Mouse (Mus musculus) heart, embryonic 10.5 days (tissue): Measurements from ENCODE around the gene Naglu. TPM values are rescaled to one million over a fixed set of nuclear protein-coding genes. Genes with fewer than 3 reads are reported as not detected.

Experiments used
- DNase-seq: peaks from one replicate; pipeline ENCODE4 v3.0.0-alpha.2; 2017; ENCODE audit warnings: low spot score
- H3K27ac ChIP-seq: fragments of 300-500 bp; sonication (generic); 2 replicates; pipeline ENCODE4 v1.5.1; 2016; ENCODE audit warnings: mild to moderate bottlenecking
- H3K27me3 ChIP-seq: fragments of 300-500 bp; sonication (generic); 2 replicates; pipeline ENCODE4 v1.6.1; 2016; ENCODE audit warnings: mild to moderate bottlenecking; ENCODE audit not compliant: poor library complexity, insufficient read depth, severe bottlenecking
- H3K36me3 ChIP-seq: fragments of 300-500 bp; sonication (generic); 2 replicates; pipeline ENCODE4 v1.6.1; 2016; ENCODE audit warnings: mild to moderate bottlenecking, moderate library complexity
- H3K4me1 ChIP-seq: fragments of 300-500 bp; sonication (generic); 2 replicates; pipeline ENCODE4 v1.6.1; 2016; ENCODE audit warnings: mild to moderate bottlenecking
- H3K4me3 ChIP-seq: fragments of 300-500 bp; sonication (generic); 2 replicates; pipeline ENCODE4 v1.5.1; 2016; ENCODE audit warnings: mild to moderate bottlenecking, moderate library complexity
- H3K9me3 ChIP-seq: fragments of 300-500 bp; sonication (generic); 2 replicates; pipeline ENCODE4 v1.6.1; 2016; ENCODE audit warnings: mild to moderate bottlenecking, moderate library complexity
- WGBS: fragments of 180-500 bp; shearing (Covaris S2); methylation state at CpG from one replicate; pipeline ENCODE4 v1.1.7; 2016; 5-methylcytosine and 5-hydroxymethylcytosine counted together
- polyA plus RNA-seq: library from polyadenylated mRNA; unstranded; fragments of >200 nt; fragmentation: Nextera tagmentation; extraction: Ambion mirVana; gene quantifications from 2 replicates; pipeline ENCODE4 v1.2.1, GENCODE M21; 2016

The Naglu gene
- polyA plus RNA-seq, 1 experiment from 2014 or later = 13.9 TPM

GRCm38 (mm10) chr11:101079746-101080145 lies 9.9 kb downstream of the Naglu start:
- Histone ChIP-seq H3K9me3 (no peaks in the 10 kb centered on the region), H3K36me3 (peaks cover 8% of the 10 kb centered on the region), H3K27ac (no peak overlapping the region), H3K27me3 (peaks cover 60% of the 10 kb centered on the region), H3K4me1 (peaks cover 39% of the 10 kb centered on the region), H3K4me3 (peak overlapping the region; percentile 25)
- no peak for DNase-seq
- WGBS = 2% methylated on average over 27 of the region's 27 CpGs

DNA sequence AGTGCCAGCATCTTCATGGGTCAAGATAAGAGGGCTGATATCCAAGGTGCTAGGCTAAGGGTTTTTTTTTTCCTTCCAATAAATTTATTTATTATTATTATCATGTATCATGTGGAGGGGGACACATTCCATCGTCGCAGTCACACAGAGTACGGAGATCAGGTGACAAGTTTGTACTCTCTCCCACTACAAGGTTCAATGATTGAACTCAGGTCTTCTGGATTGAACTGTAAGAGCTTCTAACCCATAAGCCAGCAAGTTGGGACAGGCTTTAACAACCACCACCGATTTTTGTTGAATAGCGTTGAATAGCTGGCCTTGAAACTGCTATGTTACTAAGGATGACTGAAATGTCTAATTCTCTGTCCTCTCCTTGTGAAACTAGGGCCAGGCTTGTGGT lies 10.6 kb downstream of the Naglu start:
- Histone ChIP-seq H3K27me3 (peaks cover 60% of the 10 kb centered on the region), H3K4me1 (peaks cover 44% of the 10 kb centered on the region), H3K4me3 (no peak overlapping the region), H3K36me3 (peaks cover 14% of the 10 kb centered on the region), H3K9me3 (no peaks in the 10 kb centered on the region), H3K27ac (no peak overlapping the region)
- DNase-seq = no peak
- WGBS = 68% methylated on average over 5 of the region's 5 CpGs

DNA sequence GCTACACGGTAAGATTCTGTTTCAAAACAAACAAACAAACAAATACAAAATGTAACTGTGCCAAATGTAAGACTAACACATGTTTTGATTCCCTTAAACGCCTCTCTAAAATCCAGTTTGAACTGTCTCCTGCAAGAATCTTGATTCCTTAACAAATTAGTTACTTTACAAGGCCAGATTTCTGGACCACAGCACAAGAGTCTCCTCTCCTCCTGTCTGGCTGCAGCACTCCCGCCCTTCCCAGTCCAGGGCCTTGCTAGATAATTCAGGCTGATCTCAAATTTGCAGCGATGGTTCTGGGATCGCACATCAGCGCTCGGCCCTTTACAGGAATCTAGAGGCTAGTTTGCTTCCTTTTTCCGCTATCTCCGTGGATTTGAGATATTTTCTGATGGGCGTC lies 11.8 kb downstream of the Naglu start:
- DNase-seq = no peak
- Histone ChIP-seq H3K27ac (peak overlapping the region; percentile 89), H3K9me3 (no peaks in the 10 kb centered on the region), H3K4me1 (peaks cover 56% of the 10 kb centered on the region), H3K4me3 (peak overlapping the region; percentile 78), H3K36me3 (peaks cover 18% of the 10 kb centered on the region), H3K27me3 (peaks cover 51% of the 10 kb centered on the region)
- 6% methylated on average over 10 of the region's 10 CpGs for WGBS

- Histone ChIP-seq H3K27ac (peak within 1 kb of the TSS; percentile 89), H3K4me1 (peaks cover 63% of the 10 kb centered on the region)
- WGBS = under 1% methylated on average over 51 of the region's 51 CpGs
Measured at GRCm38 (mm10) chr11:101082208-101083082, 12.6 kb downstream of the Naglu start, which contains the start of gene Coasy. Gene Coasy (plus strand): TSS chr11:101082565.

DNA sequence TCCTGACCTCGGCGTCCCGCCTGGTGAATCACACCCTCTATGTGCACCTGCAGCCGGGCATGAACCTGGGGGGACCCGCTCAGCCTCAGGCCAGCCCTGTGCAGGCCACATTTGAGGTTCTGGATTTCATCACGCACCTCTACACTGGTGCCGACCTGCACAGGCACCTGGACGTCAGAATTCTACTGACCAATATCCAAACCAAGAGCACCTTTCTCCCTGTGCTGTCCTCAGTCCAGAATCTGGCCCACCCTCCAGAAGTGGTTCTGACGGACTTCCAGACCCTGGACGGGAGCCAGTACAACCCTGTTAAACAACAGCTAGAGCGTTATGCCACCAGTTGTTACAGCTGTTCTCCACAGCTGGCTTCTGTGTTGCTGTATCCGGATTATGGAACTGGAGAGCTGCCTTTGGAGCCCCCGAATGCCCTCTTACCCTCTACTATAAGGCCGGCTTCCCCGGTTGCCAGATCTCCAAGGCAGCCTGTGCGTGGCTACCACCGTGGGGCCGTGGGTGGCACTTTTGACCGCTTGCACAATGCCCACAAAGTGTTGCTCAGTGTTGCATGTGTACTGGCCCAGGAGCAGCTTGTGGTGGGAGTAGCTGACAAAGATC lies 13.4 kb downstream of the Naglu start:
- H3K27me3 ChIP-seq = peaks cover 35% of the 10 kb centered on the region
- peak overlapping the region; percentile 78 for H3K4me3 ChIP-seq
- peak overlapping the region; percentile 89 for H3K27ac ChIP-seq
- H3K36me3 ChIP-seq = peaks cover 13% of the 10 kb centered on the region
- WGBS = 41% methylated on average over 19 of the region's 19 CpGs
- H3K4me1 ChIP-seq = peaks cover 70% of the 10 kb centered on the region
- DNase-seq = no peak
- no peaks in the 10 kb centered on the region for H3K9me3 ChIP-seq

More at GRCm38 (mm10) chr11:101082208-101083082, 12.6 kb downstream of the Naglu start, which contains the start of gene Coasy:
- Histone ChIP-seq H3K4me3 (peak within 1 kb of the TSS; percentile 78), H3K27me3 (peaks cover 43% of the 10 kb centered on the region), H3K36me3 (peaks cover 13% of the 10 kb centered on the region), H3K9me3 (no peaks in the 10 kb centered on the region)
- DNase-seq = peak; percentile 97

- WGBS = 83% methylated on average over 14 of the region's 14 CpGs
Measured at GRCm38 (mm10) chr11:101084246-101084645, 14.4 kb downstream of the Naglu start.

DNA sequence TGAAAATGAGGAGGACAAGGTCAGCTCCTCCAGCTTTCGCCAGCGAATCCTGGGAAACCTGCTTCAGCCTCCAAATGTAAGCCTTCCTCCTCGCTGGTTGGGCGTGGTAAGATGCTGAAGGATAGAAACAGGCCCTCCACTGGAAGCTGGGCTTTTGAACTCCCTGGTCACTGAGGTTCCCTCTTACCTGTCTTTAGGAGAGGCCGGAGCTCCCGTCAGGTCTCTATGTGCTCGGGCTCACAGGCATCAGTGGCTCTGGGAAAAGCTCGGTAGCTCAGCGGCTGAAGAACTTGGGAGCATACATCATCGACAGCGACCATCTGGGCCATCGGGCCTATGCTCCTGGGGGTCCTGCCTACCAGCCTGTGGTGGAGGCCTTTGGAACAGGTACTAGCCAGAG lies 15.0 kb downstream of the Naglu start:
- peaks cover 28% of the 10 kb centered on the region for H3K36me3 ChIP-seq
- 91% methylated on average over 12 of the region's 12 CpGs for WGBS
- H3K4me1 ChIP-seq = peaks cover 62% of the 10 kb centered on the region
- H3K27me3 ChIP-seq = peaks cover 19% of the 10 kb centered on the region
- no peak overlapping the region for H3K27ac ChIP-seq
- no peak for DNase-seq
- no peaks in the 10 kb centered on the region for H3K9me3 ChIP-seq
- H3K4me3 ChIP-seq = no peak overlapping the region

More at GRCm38 (mm10) chr11:101084246-101084645, 14.4 kb downstream of the Naglu start:
- H3K36me3 ChIP-seq = peaks cover 22% of the 10 kb centered on the region
- no peak overlapping the region for H3K4me3 ChIP-seq
- DNase-seq = no peak
- peaks cover 68% of the 10 kb centered on the region for H3K4me1 ChIP-seq
- H3K27me3 ChIP-seq = peaks cover 25% of the 10 kb centered on the region
- no peaks in the 10 kb centered on the region for H3K9me3 ChIP-seq
- peak overlapping the region; percentile 42; the same call in 1 of the 2 replicates for H3K27ac ChIP-seq

DNA sequence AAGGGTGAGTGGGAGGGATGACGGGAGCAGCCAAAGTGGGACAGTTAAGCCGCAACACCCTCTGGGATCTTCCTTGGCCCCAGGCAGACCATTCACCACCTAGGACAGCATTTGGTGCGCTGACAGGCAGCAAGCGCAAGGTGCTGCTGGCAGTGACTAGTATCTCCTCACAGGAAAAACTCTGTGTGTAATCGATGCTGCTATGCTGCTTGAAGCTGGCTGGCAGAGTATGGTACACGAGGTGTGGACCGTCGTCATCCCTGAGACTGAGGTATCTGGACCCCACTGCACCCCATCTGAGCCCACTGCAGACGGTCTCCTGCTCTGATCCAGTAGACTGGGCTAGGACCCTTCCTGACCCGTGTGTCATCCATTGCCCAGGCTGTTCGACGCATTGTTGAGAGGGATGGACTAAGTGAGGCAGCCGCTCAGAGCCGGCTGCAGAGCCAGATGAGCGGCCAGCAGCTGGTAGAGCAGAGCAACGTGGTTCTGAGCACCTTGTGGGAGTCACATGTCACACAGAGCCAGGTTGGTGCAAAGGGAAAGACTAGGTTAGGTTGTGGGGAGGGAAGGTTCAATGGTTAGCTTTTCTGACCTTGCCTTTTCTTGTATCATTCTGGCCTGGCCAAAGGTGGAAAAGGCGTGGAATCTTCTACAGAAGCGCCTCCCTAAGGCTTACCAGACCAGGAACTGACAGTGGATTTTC lies 16.0 kb downstream of the Naglu start:
- 91% methylated on average over 18 of the region's 18 CpGs for WGBS
- Histone ChIP-seq H3K4me3 (no peak overlapping the region), H3K27me3 (peaks cover 9% of the 10 kb centered on the region), H3K36me3 (peaks cover 37% of the 10 kb centered on the region), H3K27ac (peak overlapping the region; percentile 92; the same call in 1 of the 2 replicates), H3K4me1 (peaks cover 60% of the 10 kb centered on the region), H3K9me3 (no peaks in the 10 kb centered on the region)
- no peak for DNase-seq

- peak overlapping the region; percentile 95 for H3K4me3 ChIP-seq
- 81% methylated on average over 6 of the region's 6 CpGs for WGBS
- no peak for DNase-seq
Measured at GRCm38 (mm10) chr11:101086323-101086674, 16.5 kb downstream of the Naglu start.

GRCm38 (mm10) chr11:101086756-101087681 lies 17.2 kb downstream of the Naglu start, which contains the start of gene Mlx:
Gene Mlx (plus strand): TSS chr11:101087277.
- WGBS = 2% methylated on average over 52 of the region's 52 CpGs
- no peaks in the 10 kb centered on the region for H3K9me3 ChIP-seq
- H3K4me3 ChIP-seq = peak within 1 kb of the TSS; percentile 95
- H3K36me3 ChIP-seq = peaks cover 50% of the 10 kb centered on the region
- H3K4me1 ChIP-seq = peaks cover 54% of the 10 kb centered on the region
- no peaks in the 10 kb centered on the region for H3K27me3 ChIP-seq
- DNase-seq = peak; percentile 95
- H3K27ac ChIP-seq = peak within 1 kb of the TSS; percentile 92

More at GRCm38 (mm10) chr11:101086323-101086674, 16.5 kb downstream of the Naglu start:
- peak overlapping the region; percentile 92 for H3K27ac ChIP-seq
- peaks cover 60% of the 10 kb centered on the region for H3K4me1 ChIP-seq
- H3K27me3 ChIP-seq = peaks cover 4% of the 10 kb centered on the region
- H3K36me3 ChIP-seq = peaks cover 43% of the 10 kb centered on the region
- no peaks in the 10 kb centered on the region for H3K9me3 ChIP-seq

GRCm38 (mm10) chr11:101087682-101088055 lies 17.9 kb downstream of the Naglu start:
- Histone ChIP-seq H3K36me3 (peaks cover 56% of the 10 kb centered on the region), H3K4me1 (peaks cover 54% of the 10 kb centered on the region), H3K27ac (peak overlapping the region; percentile 92), H3K9me3 (no peaks in the 10 kb centered on the region), H3K27me3 (no peaks in the 10 kb centered on the region), H3K4me3 (peak overlapping the region; percentile 95)
- WGBS = 10% methylated on average over 8 of the region's 8 CpGs
- DNase-seq = no peak

- peaks cover 67% of the 10 kb centered on the region for H3K36me3 ChIP-seq
- peaks cover 44% of the 10 kb centered on the region for H3K4me1 ChIP-seq
- 93% methylated on average over 1 of the region's 1 CpGs for WGBS
- DNase-seq = no peak
- no peaks in the 10 kb centered on the region for H3K9me3 ChIP-seq
- H3K27ac ChIP-seq = no peak overlapping the region
- H3K27me3 ChIP-seq = no peaks in the 10 kb centered on the region
- 0 out of 2 replicates have a peak overlapping the region, but pooled peaks have one; percentile 1 for H3K4me3 ChIP-seq
Measured at GRCm38 (mm10) chr11:101089931-101090330, 20.1 kb downstream of the Naglu start.
